Mouse (Mus musculus) layer of hippocampus, postnatal 14 days (tissue): ENCODE measurements around the gene Sirpa. TPM values are rescaled to one million over a fixed set of nuclear protein-coding genes. Genes with fewer than 3 reads are reported as not detected.
A peak's percentile ranks its signal among the peaks of the same experiment; 100 is the strongest.

ENCODE experiments used
- DNase-seq, 2 experiments: peaks; one replicate each; pipeline ENCODE4 v3.0.0; 2021 to 2022; ENCODE audit warnings: low spot score in 2 of 2, mixed read lengths in 1 of 2
- long read RNA-seq, 2 experiments: library from polyadenylated mRNA; stranded (forward); transcript quantifications; one replicate each; pipeline ENCODE4 v2.0.0; 2021
- total RNA-seq, 2 experiments: library from RNA; stranded (reverse); gene quantifications; 2 replicates each; pipeline ENCODE4 v1.2.3; 2021

Gene Sirpa
- 100 to 1,000 TPM; 255 to 279 TPM for total RNA-seq
- long read RNA-seq, experiment 1, transcript Sirpa-201 (8 exons, 3,644 nt): minor isoform, 27 of 275 reads
- long read RNA-seq, experiment 1, transcript Sirpa-209 (6 exons, 876 nt): minor isoform, 12 of 275 reads
- long read RNA-seq, experiment 1, transcript Sirpa-214 (9 exons, 3,812 nt): minor isoform, 18 of 275 reads
- long read RNA-seq, experiment 1, transcript Sirpa-203 (8 exons, 3,982 nt): major isoform, 139 of 275 reads
- long read RNA-seq, experiment 1, partial matches to known transcripts: 21 of 275 reads
- long read RNA-seq, experiment 1, other reads (novel, unspliced or antisense): 53 of 275 reads
- long read RNA-seq, experiment 2, transcript Sirpa-209 (6 exons, 876 nt): minor isoform, 16 of 296 reads
- long read RNA-seq, experiment 2, transcript Sirpa-214 (9 exons, 3,812 nt): minor isoform, 20 of 296 reads
- long read RNA-seq, experiment 2, transcript Sirpa-203 (8 exons, 3,982 nt): major isoform, 148 of 296 reads
- long read RNA-seq, experiment 2, transcript Sirpa-201 (8 exons, 3,644 nt): minor isoform, 23 of 296 reads
- long read RNA-seq, experiment 2, partial matches to known transcripts: 53 of 296 reads
- long read RNA-seq, experiment 2, other reads (novel, unspliced or antisense): 30 of 296 reads

GRCm38 (mm10) chr2:129592459-129593140, at the start of gene Sirpa:
TSS of gene Sirpa (plus strand) at chr2:129592835.
- DNase-seq: peak; percentile 72 to 77

GRCm38 (mm10) chr2:129544448-129544847, 48.2 kb upstream of the Sirpa start:
- peak in 1 of 2 experiments; percentile 57 for DNase-seq

GRCm38 (mm10) chr2:129544919-129545318, 47.7 kb upstream of the Sirpa start:
- peak in 1 of 2 experiments; percentile 72 for DNase-seq

- no peak for DNase-seq
Observed at GRCm38 (mm10) chr2:129545596-129545995, 47.0 kb upstream of the Sirpa start.

- no peak for DNase-seq
Observed at GRCm38 (mm10) chr2:129546772-129547171, 45.9 kb upstream of the Sirpa start.

- DNase-seq: no peak
Observed at GRCm38 (mm10) chr2:129549537-129550135, 43.0 kb upstream of the Sirpa start.

- DNase-seq: no peak
Observed at GRCm38 (mm10) chr2:129550781-129551180, 41.9 kb upstream of the Sirpa start.

GRCm38 (mm10) chr2:129556081-129556480, 36.6 kb upstream of the Sirpa start:
- DNase-seq: no peak

GRCm38 (mm10) chr2:129558008-129558874, 34.4 kb upstream of the Sirpa start:
- DNase-seq: peak in 1 of 2 experiments; percentile 47

- DNase-seq: no peak
Observed at GRCm38 (mm10) chr2:129558875-129559219, 33.8 kb upstream of the Sirpa start.

GRCm38 (mm10) chr2:129561796-129562195, 30.8 kb upstream of the Sirpa start:
- DNase-seq: peak in 1 of 2 experiments; percentile 69

- peak in 1 of 2 experiments; percentile 42 for DNase-seq
Observed at GRCm38 (mm10) chr2:129563944-129564709, 28.5 kb upstream of the Sirpa start.

- DNase-seq: no peak
Observed at GRCm38 (mm10) chr2:129569120-129569519, 23.5 kb upstream of the Sirpa start.

GRCm38 (mm10) chr2:129569556-129569955, 23.1 kb upstream of the Sirpa start:
- no peak for DNase-seq

- no peak for DNase-seq
Observed at GRCm38 (mm10) chr2:129573701-129574273, 18.8 kb upstream of the Sirpa start.

GRCm38 (mm10) chr2:129574395-129575046, 18.1 kb upstream of the Sirpa start:
- DNase-seq: peak; percentile 76 to 77

- no peak for DNase-seq
Observed at GRCm38 (mm10) chr2:129575113-129575512, 17.5 kb upstream of the Sirpa start.

GRCm38 (mm10) chr2:129576611-129577447, 15.8 kb upstream of the Sirpa start:
- peak in 1 of 2 experiments; percentile 69 for DNase-seq
